Comparison of ENCODE assay signal across 9 mouse cellular contexts in the genomic region with DNA sequence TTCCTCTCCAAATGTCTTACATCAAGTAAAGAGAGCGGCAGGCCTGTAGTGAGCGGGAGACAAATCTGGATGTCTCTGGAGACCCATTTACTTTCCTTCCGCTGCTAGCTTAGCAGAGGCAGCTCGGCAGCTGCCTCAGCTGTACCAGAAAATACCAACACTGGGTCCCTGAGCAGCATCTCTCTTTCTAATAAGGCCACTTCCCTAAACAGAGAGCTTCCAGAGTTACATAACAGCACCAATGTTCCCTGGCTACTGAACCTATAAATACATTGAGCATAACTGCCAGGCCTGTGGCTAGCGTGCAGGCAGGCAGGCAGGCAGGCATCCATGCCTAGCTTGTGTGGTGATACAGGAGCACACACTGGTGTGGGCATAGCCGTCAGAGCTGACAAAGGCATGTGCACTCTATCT.
DNase-seq lines count a peak whose midpoint lies in the region; ATAC-seq lines count a peak whose summit lies in the region.
"Had no signal": no experiment of that assay in that cellular context is flagged by ENCODE, and none has a peak within 500 bp of the region (broad histone marks: within the 10 kb centered on the region; RNA-seq: fewer than 3 reads in every experiment).

No protein-coding gene starts in this region.

- DNase-seq in frontal cortex, postnatal 25 days (ENCODE audit: low spot score in 2 of 2) = no peak
- peak; percentile 61 for DNase-seq in left cerebral cortex, adult 11 months (ENCODE audit: low spot score)
- DNase-seq in left cerebral cortex, postnatal 4 days = no peak
- peak; percentile 70 to 75 for DNase-seq in cerebellum, postnatal 25 days
- DNase-seq in mesoderm, embryonic 11.5 days (ENCODE audit: low read depth, low spot score) = peak; percentile 22
- no peak for DNase-seq in thymus, postnatal 36 days
- no peak for DNase-seq in urinary bladder, postnatal 25 days (ENCODE audit: low spot score)

- intact Hi-C loops in left cerebral cortex, postnatal 4 days (cut with DNase I) = no loop called here

- peak; percentile 85 for ATAC-seq in frontal cortex, adult (ENCODE audit: low TSS enrichment)
- ATAC-seq: forebrain, embryonic 16.5 days had no signal

Comparison
In these comparisons a context has a peak if more than half of its experiments do, and no peak if none do; other contexts are left out.
1. DNase-seq: peak in left cerebral cortex, adult 11 months (single experiment), cerebellum, postnatal 25 days (2 of 2) and mesoderm, embryonic 11.5 days (single experiment); none in frontal cortex, postnatal 25 days (0 of 2), left cerebral cortex, postnatal 4 days (single experiment), thymus, postnatal 36 days (0 of 2) and urinary bladder, postnatal 25 days (single experiment).